Mouse (Mus musculus): ENCODE data around the gene Tmem218.

Tmem218 gene

GRCm38 (mm10) chr9:37232201-37233195 is 24.5 kb downstream of the Tmem218 start:
- no peak for DNase-seq (ENCODE audit: low read depth, low spot score)

DNA sequence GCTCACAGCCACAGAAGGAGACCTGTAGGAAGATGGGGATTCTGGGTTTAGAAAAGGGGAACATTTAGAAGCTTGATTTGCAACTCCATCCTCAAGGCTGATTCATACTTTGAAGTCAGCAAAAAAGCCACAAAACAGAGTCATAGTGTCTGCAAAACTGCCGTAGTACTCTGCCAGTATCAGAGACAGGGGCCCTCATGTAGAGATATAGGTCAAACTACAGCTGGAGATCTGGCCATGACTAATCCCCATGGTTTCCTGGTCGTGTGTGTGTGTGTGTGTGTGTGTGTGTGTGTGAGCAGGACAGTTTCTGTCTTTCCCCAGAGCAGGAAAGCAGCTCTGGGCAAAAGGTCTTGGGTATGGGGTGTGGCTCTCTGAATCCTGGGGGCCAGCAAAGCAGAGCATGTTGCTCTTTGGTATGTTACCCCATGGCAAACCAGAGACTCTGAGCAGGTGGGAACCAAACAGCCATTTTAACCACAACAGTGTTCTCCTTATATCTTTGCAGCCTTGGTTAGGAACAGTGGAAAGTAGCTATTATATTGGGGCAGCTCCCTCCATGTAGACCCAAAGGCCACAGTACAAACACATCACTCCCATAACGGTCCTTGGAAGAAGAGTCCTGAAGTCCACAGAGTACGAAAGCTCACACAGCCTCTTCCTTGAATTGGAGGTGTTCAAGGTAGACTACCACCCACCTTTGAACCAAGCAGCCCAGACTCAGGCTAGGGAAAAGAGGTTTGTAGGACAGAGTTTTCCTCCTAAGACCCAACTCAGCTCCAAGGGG is 28.1 kb downstream of the Tmem218 start:
- DNase-seq (ENCODE audit: low read depth, low spot score) = no peak

GRCm38 (mm10) chr9:37242764-37243163 is 34.7 kb downstream of the Tmem218 start:
- no peak for DNase-seq (ENCODE audit: low read depth, low spot score)

- DNase-seq (ENCODE audit: low read depth, low spot score) = no peak
Measured at GRCm38 (mm10) chr9:37244600-37244999, 36.6 kb downstream of the Tmem218 start.

- peak; percentile 14 for DNase-seq (ENCODE audit: low read depth, low spot score)
Measured at GRCm38 (mm10) chr9:37245404-37245803, 37.4 kb downstream of the Tmem218 start.

DNA sequence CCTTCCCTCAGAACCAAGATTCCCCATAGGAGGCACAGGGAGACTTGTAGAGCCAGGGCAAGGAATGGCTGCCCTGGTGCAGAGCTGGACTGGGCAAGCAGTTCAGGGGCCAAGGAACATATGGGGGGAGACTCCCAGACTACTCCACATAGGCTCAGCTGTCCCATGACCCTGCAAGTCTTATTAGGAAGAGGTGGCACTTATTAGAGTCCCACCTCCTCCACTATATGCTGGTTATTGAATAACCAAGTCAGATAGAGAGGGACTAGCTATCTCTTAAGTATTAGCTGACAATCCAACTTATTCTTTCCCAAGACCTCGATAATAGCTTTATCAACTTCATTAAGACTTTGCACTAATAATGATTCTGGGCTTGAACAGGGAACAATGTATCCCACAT is 37.8 kb downstream of the Tmem218 start:
- DNase-seq (ENCODE audit: low read depth, low spot score) = no peak

- DNase-seq (ENCODE audit: low read depth, low spot score) = peak; percentile 45
Measured at GRCm38 (mm10) chr9:37247429-37247828, 39.4 kb downstream of the Tmem218 start.

DNA sequence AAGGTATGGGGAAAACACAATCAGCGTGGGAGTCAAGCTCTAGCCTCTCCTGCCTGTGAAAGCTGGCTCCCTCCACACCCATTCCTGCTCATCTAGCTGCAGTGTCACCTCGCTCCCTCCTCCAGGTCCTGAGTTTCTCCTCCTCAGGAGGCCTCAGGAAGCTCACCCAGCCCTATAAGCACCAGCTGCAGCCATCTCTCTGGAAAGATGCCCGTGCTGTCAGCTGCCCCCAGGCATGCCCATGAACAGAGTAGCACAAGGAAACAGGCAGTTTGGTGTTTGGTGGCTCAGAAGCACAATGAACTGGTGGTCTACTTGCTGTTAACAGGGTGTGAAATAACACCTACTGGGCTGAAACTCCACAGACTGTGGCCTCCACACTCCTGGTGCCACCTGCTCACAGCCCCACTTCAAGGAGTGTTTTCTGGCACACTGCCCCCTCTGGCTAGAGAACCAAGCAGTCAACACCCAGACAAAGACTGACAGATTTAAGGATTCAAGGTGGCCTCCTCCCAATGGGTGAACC is 40.4 kb downstream of the Tmem218 start:
- DNase-seq (ENCODE audit: low read depth, low spot score) = peak; percentile 22

DNA sequence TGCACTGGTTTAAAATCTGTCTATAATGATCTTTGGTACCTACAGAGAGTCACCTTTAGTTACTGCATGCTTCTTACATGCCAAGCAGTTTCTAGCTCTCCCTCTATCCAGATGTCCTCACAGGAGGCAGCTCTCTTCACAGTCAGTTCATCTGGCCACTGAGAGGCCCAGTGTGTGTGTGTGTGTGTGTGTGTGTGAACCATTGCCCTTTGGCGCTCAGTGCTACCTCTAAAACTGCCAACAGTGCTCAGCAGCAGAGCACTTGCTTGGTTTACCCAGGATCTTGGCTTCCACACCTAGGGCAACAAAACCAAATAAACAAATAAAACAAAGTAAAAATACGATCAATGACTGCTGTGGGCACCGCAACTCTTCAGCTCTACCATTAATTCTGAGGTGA is 42.0 kb downstream of the Tmem218 start:
- no peak for DNase-seq (ENCODE audit: low read depth, low spot score)

DNA sequence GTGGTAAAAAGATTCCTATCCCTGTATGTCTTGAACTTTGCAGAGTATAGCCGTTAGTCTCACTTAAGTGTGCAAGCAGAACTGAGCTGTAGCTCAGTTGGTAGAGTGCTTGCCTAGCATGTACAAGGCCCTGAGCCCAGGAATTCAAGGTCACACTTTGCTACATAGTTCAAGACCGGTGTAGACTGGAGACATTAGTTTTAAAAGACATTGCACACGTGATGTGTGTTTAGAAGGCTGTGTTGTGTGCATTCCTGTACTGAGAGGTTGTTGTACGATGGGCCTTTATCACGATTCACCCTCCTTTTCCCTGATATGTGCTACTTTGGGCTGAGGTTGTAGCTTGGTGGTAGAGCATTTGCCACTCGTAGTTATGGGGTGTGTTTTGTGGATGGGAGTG is 42.6 kb downstream of the Tmem218 start:
- DNase-seq (ENCODE audit: low read depth, low spot score) = no peak

DNA sequence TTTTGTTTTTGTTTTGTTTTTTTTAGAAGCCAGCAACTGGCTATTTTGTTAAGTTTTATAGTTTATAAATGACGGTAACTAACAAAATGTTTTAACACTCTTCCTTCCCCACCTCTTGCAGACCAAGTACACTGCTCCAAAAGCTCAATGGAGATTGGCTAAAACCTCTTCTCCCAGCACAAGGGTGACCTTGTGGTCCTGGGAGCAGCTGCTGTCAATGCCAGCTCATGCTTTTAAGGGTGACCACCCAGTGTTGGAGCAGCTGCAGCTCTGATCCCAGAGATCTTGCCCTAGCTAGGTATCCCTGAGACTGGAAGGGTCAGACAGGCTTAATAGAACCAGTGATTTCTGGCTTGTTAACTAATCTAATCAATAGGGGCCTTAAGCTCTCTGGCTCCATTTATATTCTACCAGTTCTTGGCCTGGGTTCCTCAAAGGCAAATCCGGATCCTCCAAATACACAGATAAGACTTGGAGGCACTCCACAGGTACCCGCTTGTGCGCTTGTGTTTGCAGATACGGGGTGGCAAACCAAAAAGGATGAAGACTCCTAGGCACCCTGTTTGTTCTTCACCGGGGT is 46.6 kb downstream of the Tmem218 start:
- DNase-seq (ENCODE audit: low read depth, low spot score) = no peak

DNA sequence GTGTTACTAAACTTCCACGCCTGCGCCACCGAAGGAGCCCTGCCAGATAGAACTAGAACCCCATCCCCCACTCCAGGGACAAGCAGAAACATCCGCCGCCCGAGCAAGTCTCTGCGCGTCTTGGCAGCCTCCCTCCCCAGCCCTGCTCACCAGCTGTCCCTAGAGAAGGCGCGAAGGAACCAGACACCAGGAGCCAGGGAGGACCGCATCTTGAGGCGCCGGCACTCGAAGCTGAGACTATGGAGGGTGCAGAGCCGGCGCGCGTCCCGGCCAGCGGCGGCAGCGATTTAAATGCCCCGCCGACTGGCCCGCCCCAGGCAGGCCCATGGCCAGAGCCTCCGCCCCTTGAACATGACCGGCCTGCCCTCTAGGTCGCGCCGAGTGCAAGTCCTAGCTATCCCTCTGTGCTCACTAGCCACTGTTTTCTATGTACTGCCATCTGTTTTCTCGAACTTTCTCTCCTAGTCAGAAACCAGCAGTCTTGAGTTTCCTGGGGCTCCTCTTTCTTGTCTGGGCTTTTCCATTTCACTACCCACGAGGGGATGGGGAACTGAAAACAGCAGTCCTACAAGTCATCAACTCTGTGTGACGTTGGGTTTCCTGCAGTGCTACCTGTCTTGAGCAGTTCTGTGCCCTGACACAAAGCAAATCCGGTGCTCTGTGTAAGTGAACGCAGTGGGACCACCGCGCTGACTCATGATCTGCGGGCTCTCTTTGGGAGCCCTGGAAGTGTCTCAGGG is 47.3 kb downstream of the Tmem218 start, which contains the start of gene Slc37a2:
TSS of gene Slc37a2 (minus strand) at position 590 of the 740 bp plus-strand sequence.
- peak; percentile 87 for DNase-seq (ENCODE audit: low read depth, low spot score)

GRCm38 (mm10) chr9:37255889-37256225 is 47.8 kb downstream of the Tmem218 start:
- no peak for DNase-seq (ENCODE audit: low read depth, low spot score)

DNA sequence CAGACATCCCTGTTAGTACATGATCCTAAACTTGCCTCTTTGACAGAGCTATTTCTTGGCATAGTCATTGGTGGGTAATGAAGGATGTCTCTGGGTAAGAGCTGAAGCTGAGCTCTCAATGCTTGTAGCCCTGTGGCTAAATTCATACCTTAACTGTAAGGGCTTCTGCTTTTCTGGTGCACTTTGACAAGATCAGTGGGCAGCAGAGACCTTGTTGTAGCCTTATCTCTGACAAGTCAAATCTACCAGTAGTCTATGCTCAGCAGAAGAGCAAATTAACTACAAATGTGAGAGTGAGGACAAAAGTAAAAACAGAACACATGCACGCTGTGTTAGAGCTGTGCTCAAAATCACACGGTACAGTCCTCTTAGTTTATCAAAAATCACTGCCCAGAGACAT is 58.6 kb downstream of the Tmem218 start:
- peak; percentile 40 for DNase-seq (ENCODE audit: low read depth, low spot score)
